Mouse (Mus musculus) hindbrain, embryonic 14.5 days (tissue): ENCODE measurements around the gene Capn12. TPM values are rescaled to one million over a fixed set of nuclear protein-coding genes. Genes with fewer than 3 reads are reported as not detected.

Experiments
- ATAC-seq: fragments of 200-750 bp; cut with Nextera tagmentation; 2 replicates; pipeline ENCODE4 v1.8.0; 2017; ENCODE audit warnings: moderate number of reproducible peaks, mild to moderate bottlenecking, moderate TSS enrichment, moderate library complexity; ENCODE audit not compliant: low FRiP score
- DNase-seq: peaks from one replicate; pipeline ENCODE4 v3.0.0-alpha.2; 2015; ENCODE audit warnings: low spot score
- H3K27ac ChIP-seq: fragments of 300-500 bp; sonication (generic); 2 replicates; pipeline ENCODE4 v1.5.1; 2014; ENCODE audit warnings: mild to moderate bottlenecking, moderate library complexity
- H3K27me3 ChIP-seq: fragments of 300-500 bp; sonication (generic); 2 replicates; pipeline ENCODE4 v1.6.1; 2014; ENCODE audit warnings: mild to moderate bottlenecking, low read length, mixed read lengths; ENCODE audit not compliant: control insufficient read depth, insufficient read depth
- H3K36me3 ChIP-seq: fragments of 300-500 bp; sonication (generic); replicated peaks from 2 replicates; pipeline ENCODE4 v1.6.1; 2014; ENCODE audit not compliant: control insufficient read depth, insufficient read depth
- H3K4me1 ChIP-seq: fragments of 300-500 bp; sonication (generic); replicated peaks from 2 replicates; pipeline ENCODE4 v1.6.1; 2014; ENCODE audit warnings: antibody characterized with exemption, low read length, mixed read lengths; ENCODE audit not compliant: control insufficient read depth, insufficient read depth
- H3K4me2 ChIP-seq: fragments of 300-500 bp; sonication (generic); replicated peaks from 2 replicates; pipeline ENCODE4 v1.6.1; 2014; ENCODE audit warnings: mild to moderate bottlenecking, moderate library complexity
- H3K4me3 ChIP-seq: fragments of 300-500 bp; sonication (generic); replicated peaks from 2 replicates; pipeline ENCODE4 v1.5.1; 2014; ENCODE audit warnings: mild to moderate bottlenecking, low read length
- H3K9ac ChIP-seq: fragments of 300-500 bp; sonication (generic); 2 replicates; pipeline ENCODE4 v1.6.1; 2014
- H3K9me3 ChIP-seq: fragments of 300-500 bp; sonication (generic); 2 replicates; pipeline ENCODE4 v1.6.1; 2016; ENCODE audit warnings: low read length; ENCODE audit not compliant: control insufficient read depth
- WGBS: fragments of 180-500 bp; shearing (Covaris S2); extraction: QIAGEN DNeasy Blood & Tissue Kit; methylation state at CpG from one replicate; pipeline ENCODE4 v1.1.7; 2014; 5-methylcytosine and 5-hydroxymethylcytosine counted together
- polyA plus RNA-seq: library from polyadenylated mRNA; unstranded; fragments of >200 nt; fragmentation: Nextera tagmentation; extraction: Ambion mirVana; gene quantifications from 2 replicates; pipeline ENCODE4 v1.2.1, GENCODE M21; 2014

The Capn12 gene
- polyA plus RNA-seq, 1 experiment from 2014 or later: 0.24 TPM

DNA sequence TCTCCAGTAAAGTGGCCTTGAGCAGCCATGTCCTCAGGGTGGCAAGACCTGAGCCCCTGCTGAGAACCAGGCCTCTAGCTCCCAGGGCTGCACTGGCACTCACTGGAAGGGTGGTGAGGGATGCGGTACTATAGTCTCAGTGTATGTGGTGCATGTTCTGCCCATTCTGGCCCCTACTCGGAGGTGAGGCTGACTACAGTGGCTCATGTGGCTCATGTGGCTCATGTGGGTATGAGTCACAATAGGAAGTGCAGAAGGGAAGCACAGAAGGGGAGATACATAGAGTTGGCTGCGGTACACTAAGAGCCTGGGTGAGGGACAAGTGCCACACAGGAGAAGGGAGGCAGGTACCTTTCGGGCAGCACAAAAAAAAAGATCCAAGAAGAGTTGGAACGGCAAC is 26.0 kb downstream of the Capn12 start:
- 95% methylated on average over 5 of the region's 5 CpGs for WGBS
- no peak for ATAC-seq
- no peak overlapping the region for H3K4me2 ChIP-seq
- no peaks in the 10 kb centered on the region for H3K9me3 ChIP-seq
- no peaks in the 10 kb centered on the region for H3K4me1 ChIP-seq
- no peak overlapping the region for H3K27ac ChIP-seq
- no peak for DNase-seq
- H3K9ac ChIP-seq: no peak overlapping the region
- peaks cover 100% of the 10 kb centered on the region for H3K36me3 ChIP-seq
- H3K4me3 ChIP-seq: no peak overlapping the region
- no peaks in the 10 kb centered on the region for H3K27me3 ChIP-seq

DNA sequence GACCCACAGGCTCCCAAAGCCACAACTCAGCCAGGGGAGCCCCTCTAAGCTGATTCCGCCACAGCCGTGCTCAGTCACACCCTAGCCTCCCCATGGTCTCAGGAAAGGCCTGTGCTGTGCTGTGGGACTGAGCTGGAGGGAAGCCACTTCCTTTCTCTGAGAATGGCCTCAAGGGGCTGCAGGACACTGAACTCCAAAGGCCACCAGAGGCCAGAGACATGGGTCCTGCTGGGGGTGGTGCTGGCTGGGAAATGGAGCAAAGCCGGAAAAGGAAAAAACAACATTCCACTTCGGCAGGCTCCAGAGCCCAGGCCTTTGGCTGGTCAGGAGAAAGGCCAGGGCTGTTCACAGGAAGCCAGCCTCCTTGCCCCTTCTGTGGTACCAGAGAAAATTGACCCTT is 30.4 kb downstream of the Capn12 start:
- Histone ChIP-seq H3K4me3 (no peak overlapping the region), H3K27ac (no peak overlapping the region), H3K9ac (no peak overlapping the region), H3K9me3 (no peaks in the 10 kb centered on the region), H3K36me3 (peaks cover 99% of the 10 kb centered on the region), H3K4me1 (no peaks in the 10 kb centered on the region), H3K4me2 (no peak overlapping the region), H3K27me3 (no peaks in the 10 kb centered on the region)
- WGBS: 84% methylated on average over 4 of the region's 4 CpGs
- ATAC-seq: no peak
- no peak for DNase-seq

DNA sequence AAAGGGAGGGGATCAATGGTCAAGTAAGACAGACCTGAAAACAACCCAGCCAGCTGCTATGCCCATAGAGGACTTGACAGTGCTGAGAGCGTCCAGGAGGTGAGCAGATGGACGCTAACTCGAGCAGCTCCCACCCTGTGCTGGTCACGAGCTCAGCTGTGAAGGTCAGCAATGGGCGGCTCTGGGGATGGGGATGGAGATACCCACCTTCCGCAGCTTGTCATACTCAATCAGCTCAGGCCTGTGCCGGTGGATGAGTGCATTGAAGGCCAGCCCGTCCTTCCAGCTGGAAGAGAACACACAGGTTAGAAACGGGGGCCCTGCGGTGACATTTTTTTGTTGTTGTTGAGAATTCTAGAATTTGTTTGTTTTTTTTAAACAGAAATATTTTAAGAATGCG is 31.9 kb downstream of the Capn12 start:
- DNase-seq (no peak), ATAC-seq (no peak)
- Histone ChIP-seq H3K36me3 (peaks cover 97% of the 10 kb centered on the region), H3K4me2 (no peak overlapping the region), H3K27ac (no peak overlapping the region), H3K9me3 (no peaks in the 10 kb centered on the region), H3K4me3 (no peak overlapping the region), H3K9ac (no peak overlapping the region), H3K27me3 (no peaks in the 10 kb centered on the region), H3K4me1 (no peaks in the 10 kb centered on the region; the same call in 1 of the 2 replicates)
- 79% methylated on average over 11 of the region's 11 CpGs for WGBS

DNA sequence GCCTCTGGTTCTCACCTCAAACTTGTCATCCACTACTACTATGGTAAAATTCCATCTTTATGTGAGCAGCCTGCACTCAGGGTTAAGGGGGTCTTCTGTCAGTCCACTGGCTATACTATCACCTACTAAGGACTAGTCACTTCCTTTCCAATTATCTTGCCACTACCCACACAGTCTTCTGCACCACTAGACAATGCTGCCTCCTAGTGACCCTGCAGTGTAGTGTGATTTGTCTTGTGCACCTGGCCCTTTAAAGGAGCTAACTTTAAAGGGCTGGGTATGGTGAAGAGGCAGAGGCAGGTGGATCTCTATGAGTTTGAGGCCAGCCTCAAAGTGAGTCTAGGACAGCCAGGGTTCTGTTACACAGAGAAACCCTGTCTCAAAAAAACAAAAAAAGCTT is 35.3 kb downstream of the Capn12 start:
- DNase-seq: no peak

DNA sequence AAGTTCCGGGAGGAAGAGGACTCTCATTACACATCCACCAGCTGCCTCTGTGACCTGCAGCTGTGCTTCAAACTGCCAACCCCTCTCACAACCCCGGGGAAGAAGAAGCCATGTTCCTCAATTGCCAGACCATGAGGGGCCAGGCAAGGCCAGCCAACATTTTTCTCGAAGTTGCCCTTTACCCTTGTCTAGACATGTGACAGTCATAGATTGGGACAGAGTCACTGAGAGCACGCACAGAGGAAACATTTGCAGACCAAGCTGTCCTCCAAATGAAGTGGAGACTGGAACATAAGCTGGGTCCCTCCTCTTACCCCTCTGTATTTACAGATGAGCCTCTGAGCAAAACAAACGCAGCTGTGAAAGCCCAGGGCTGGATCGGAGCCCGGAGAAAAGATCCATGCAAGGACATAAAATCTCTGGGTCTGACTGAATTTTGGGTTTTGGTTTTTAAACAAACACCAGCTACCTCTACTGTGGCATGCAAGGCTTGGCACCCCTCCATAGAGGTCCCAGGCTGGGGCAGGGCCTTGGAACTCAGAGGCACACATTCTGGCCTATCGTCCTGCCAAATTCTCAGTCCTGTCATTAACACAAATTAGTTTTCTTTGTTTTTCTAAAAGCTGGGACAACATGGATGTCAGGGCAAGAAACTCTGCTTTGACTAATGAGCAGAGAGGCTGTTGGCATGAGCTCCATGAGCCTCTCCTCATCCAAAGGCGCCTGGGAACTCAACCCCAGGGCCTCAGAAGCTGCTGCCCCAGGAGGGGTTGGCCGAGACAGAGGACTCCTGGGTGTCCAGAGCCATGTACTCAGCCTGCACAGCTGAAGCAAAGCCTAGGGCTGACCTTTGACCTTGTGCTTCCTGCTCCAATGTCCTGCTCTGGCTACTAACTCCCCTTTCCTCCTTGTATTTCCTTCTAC is 36.5 kb downstream of the Capn12 start:
- H3K9ac ChIP-seq: no peak overlapping the region
- 69% methylated on average over 10 of the region's 10 CpGs for WGBS
- DNase-seq (no peak), ATAC-seq (peak; percentile 32; the same call in 1 of the 2 replicates)
- peaks cover 58% of the 10 kb centered on the region for H3K36me3 ChIP-seq
- H3K27me3 ChIP-seq: no peaks in the 10 kb centered on the region
- H3K4me2 ChIP-seq: no peak overlapping the region
- 0 out of 2 replicates have a peak overlapping the region, but pooled peaks have one; percentile 11 for H3K27ac ChIP-seq
- no peaks in the 10 kb centered on the region for H3K9me3 ChIP-seq
- no peak overlapping the region for H3K4me3 ChIP-seq
- H3K4me1 ChIP-seq: peaks cover 36% of the 10 kb centered on the region

More for the DNA sequence above, 35.3 kb downstream of the Capn12 start:
- Histone ChIP-seq H3K9me3 (no peaks in the 10 kb centered on the region), H3K9ac (no peak overlapping the region), H3K27ac (no peak overlapping the region), H3K36me3 (peaks cover 70% of the 10 kb centered on the region), H3K4me2 (no peak overlapping the region), H3K27me3 (no peaks in the 10 kb centered on the region), H3K4me1 (peaks cover 23% of the 10 kb centered on the region), H3K4me3 (no peak overlapping the region)
- no peak for ATAC-seq

DNA sequence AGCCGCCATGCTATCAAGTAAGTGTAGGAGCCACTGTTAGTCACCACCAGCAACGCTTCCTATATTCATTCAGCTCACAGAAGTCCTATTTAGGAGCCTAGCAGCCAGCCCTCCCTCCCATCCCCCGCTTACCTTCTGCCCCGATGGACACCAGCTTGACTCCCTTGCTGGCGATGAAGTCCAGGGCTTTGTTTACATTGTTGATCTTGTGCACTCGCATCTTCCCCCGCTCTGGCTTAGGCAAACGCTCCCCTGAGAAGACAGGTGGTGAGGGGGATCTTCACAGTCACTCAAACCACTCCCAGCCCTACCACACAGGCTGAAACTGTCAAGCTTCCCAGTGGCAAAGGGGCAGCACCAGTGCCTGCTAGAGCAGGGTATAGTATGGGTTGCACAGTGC is 37.3 kb downstream of the Capn12 start:
- Histone ChIP-seq H3K4me3 (no peak overlapping the region), H3K36me3 (peaks cover 50% of the 10 kb centered on the region), H3K9ac (no peak overlapping the region; the same call in 1 of the 2 replicates), H3K4me2 (no peak overlapping the region), H3K9me3 (no peaks in the 10 kb centered on the region), H3K4me1 (peaks cover 44% of the 10 kb centered on the region), H3K27me3 (no peaks in the 10 kb centered on the region), H3K27ac (no peak overlapping the region)
- DNase-seq (no peak), ATAC-seq (no peak)
- 82% methylated on average over 8 of the region's 8 CpGs for WGBS

DNA sequence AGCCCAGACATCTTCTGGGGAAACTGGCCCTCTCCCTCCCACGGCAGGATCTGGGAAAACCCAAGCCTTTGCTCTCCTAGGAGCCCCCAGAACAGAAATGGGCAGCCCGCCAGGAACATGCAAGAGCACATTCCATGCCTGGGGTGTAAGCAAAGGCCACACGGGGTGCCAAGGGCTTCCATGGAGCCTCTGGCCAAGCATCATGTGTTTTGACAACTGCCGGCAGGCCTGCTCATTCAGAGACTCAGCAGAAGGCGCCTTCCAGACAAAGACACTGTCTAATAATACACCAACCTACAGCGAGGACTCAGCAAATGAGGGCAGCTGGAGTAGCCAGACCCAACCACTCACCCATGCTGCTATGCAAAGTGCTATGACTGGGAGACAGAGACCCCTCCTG is 38.6 kb downstream of the Capn12 start:
- Histone ChIP-seq H3K27ac (peak overlapping the region; percentile 9; the same call in 1 of the 2 replicates), H3K27me3 (no peaks in the 10 kb centered on the region), H3K4me2 (no peak overlapping the region), H3K4me1 (peaks cover 56% of the 10 kb centered on the region), H3K9ac (no peak overlapping the region), H3K4me3 (no peak overlapping the region), H3K9me3 (no peaks in the 10 kb centered on the region), H3K36me3 (peaks cover 38% of the 10 kb centered on the region)
- DNase-seq (peak; percentile 62), ATAC-seq (peak; percentile 68)
- WGBS: 35% methylated on average over 6 of the region's 6 CpGs

DNA sequence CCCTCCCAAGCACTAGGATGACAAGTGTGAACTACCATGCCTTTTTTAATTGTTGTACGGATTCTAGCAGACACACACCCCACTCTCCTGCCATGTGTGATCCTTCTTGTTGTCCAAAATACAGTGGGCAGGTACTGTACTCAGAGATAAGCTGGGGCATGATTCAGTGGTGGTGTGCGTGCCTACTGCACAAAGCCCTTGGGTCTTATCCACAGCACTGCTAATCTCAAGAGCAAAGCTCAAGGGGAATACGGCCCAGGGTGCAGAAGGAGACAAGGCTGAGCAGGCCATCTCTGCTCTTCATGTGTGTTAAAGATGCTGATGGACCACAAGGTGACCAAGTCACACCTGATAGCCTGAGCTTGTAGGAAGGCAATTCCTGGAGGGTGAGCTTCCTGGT is 40.0 kb downstream of the Capn12 start:
- ATAC-seq (no peak), DNase-seq (no peak)
- Histone ChIP-seq H3K4me2 (no peak overlapping the region), H3K27me3 (no peaks in the 10 kb centered on the region), H3K4me3 (no peak overlapping the region), H3K36me3 (peaks cover 24% of the 10 kb centered on the region), H3K27ac (no peak overlapping the region), H3K9ac (no peak overlapping the region), H3K4me1 (peaks cover 62% of the 10 kb centered on the region), H3K9me3 (no peaks in the 10 kb centered on the region)
- WGBS: 91% methylated on average over 3 of the region's 3 CpGs

DNA sequence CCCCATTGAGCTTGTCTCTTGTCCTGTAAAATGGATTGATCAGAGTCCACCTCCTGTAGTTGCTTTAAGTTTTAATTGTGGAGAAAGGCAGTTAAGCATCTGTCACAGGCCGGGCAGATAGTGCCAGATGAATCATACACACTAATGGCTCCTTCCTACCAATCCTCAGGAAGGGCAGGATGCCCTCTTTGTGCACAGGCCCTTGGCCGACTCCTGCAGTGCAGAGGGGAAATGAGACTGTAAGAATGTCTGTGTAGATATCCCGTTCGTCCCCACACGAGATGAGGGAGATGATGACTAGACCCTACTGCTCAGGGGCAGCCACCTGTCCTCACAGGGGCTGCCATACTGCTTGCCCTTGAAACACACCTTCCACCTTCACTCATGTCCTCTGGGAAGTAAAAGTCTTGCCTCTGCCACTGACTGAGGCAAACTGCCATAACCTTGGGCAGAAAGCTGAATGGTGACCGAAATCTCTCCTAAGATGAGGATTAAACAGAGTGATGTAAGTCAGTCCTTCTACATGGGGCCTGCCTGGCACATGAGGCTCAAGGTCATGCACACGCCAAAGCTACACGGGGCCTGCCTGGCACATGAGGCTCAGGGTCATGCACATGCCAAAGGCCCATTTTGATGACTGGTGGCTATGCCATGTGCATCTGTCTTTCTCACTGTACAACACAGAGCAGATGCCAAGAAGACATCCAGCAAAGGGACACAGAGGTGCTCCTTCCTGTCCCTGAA is 40.7 kb downstream of the Capn12 start:
- 81% methylated on average over 8 of the region's 8 CpGs for WGBS
- DNase-seq (no peak), ATAC-seq (no peak)
- no peaks in the 10 kb centered on the region for H3K9me3 ChIP-seq
- no peak overlapping the region for H3K9ac ChIP-seq
- H3K27me3 ChIP-seq: no peaks in the 10 kb centered on the region
- no peak overlapping the region for H3K4me3 ChIP-seq
- peaks cover 62% of the 10 kb centered on the region for H3K4me1 ChIP-seq
- no peak overlapping the region for H3K27ac ChIP-seq
- peaks cover 19% of the 10 kb centered on the region for H3K36me3 ChIP-seq
- no peak overlapping the region for H3K4me2 ChIP-seq
